Mouse (Mus musculus) left cerebral cortex, adult 2 months (tissue): ENCODE data around the gene St6galnac5. TPM values are rescaled to one million over a fixed set of nuclear protein-coding genes. Genes with fewer than 3 reads are reported as not detected.

Experiments used
- DNase-seq, 2 experiments: peaks; one replicate each; pipeline ENCODE4 v3.0.0; 2021 to 2022; ENCODE audit warnings: low spot score in 2 of 2, mixed read lengths in 1 of 2; ENCODE audit errors: extremely low spot score in 1 of 2
- H3K27ac ChIP-seq: fragments of 200-600 bp; 2 replicates; pipeline ENCODE4 v1.8.1; 2022
- H3K4me3 ChIP-seq: fragments of 200-600 bp; 2 replicates; pipeline ENCODE4 v1.8.1; 2022
- CTCF ChIP-seq: fragments of 200-600 bp; IDR thresholded peaks from 2 replicates; pipeline ENCODE4 v1.8.1; 2022; ENCODE audit warnings: antibody characterized with exemption, mild to moderate bottlenecking, moderate library complexity
- intact Hi-C: fragments of 180-260 bp; cut with DNase I; formaldehyde crosslinking; loops from one replicate; pipeline ENCODE4 v1.15.1; 2025
- total RNA-seq, 2 experiments: library from RNA; stranded (reverse); gene quantifications; 2 replicates each; pipeline ENCODE4 v1.2.3; 2021

Gene St6galnac5
- total RNA-seq, 2 experiments from 2014 or later = 36.8 to 38.0 TPM

DNA sequence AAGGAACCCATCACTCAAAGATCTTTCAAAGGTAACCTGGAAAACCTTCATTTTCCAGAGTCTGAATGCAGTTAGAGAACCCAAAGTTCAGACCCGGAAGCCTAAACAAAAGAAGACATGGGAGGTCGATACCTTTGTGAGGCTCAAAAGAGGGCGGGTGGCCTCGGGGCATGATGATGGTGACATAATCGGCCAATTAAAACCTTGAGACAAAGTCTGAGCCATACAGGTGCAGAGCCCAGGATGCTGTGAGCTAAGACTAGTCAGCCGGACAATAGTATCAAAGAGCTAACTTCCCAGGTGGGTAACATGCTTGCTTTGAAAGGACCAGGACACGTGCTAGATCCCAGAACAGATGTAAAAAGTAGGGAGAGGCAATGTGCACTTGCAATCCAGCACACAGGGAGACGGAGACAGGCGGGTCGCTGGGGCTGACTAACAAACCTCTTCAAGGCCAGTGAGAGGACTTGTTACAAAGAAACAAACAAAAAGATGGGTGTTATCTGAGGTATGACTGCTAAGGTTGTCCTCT, 52.7 kb downstream of the St6galnac5 start:
- H3K4me3 ChIP-seq = no peak overlapping the region
- intact Hi-C loops = no loop called here
- DNase-seq = no peak
- TF ChIP-seq CTCF = no peak
- no peak overlapping the region for H3K27ac ChIP-seq

DNA sequence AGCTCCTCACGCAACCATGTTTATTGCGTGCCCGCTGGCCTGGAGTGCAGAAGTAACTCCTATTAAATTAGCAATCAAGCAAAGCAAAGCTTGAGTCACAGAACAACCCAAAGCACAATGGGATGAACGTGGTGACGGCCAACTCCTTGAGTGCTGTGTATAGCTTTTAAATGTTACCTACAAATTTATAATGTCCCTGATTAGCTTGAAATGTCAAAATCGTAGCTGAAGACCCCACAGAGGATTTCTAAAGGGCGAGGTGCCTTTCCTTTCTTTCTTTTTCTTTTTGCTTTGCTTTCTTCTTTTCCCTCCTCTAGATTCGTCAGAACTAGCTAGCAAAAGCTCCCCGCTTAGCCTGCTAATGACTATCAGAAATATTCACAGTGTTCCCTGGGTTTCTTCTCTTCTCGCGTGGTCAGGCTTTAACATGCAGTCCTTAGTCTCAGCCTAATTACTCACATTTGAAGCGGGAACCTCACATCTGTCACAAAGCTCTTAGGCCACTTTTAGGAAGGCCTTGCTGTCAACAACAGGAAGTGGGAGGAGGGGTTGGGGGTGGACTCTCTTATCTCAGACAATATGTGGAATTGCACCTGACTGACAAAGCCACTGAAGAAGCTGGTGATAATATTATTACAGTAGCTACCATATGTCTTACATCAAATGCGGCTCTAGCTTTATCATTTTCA, 53.6 kb downstream of the St6galnac5 start:
- Histone ChIP-seq H3K27ac (no peak overlapping the region), H3K4me3 (no peak overlapping the region)
- intact Hi-C loops = no loop called here
- no peak for TF ChIP-seq CTCF
- DNase-seq = no peak

DNA sequence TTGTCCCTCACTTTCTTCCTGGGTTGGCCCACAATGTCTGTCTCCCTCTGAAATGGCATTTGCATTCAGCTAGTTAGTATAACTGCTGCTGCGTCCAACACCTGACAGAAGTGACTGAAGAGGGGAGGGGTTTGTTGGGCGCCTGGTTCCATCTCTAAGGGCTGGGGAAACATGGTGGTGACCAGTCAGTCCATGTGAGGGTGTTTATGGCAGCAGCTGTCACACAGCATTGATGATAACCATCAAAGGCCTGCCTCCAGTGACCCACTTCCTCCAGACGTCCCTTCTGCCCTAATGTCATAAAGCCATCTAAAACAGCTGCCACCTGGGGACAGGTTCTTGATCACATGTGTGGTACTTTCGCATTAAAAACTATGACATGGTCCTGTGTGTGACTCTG, 55.9 kb downstream of the St6galnac5 start:
- TF ChIP-seq CTCF = no peak
- no peak overlapping the region for H3K27ac ChIP-seq
- no peak overlapping the region for H3K4me3 ChIP-seq
- DNase-seq = no peak
- intact Hi-C loops = no loop called here

DNA sequence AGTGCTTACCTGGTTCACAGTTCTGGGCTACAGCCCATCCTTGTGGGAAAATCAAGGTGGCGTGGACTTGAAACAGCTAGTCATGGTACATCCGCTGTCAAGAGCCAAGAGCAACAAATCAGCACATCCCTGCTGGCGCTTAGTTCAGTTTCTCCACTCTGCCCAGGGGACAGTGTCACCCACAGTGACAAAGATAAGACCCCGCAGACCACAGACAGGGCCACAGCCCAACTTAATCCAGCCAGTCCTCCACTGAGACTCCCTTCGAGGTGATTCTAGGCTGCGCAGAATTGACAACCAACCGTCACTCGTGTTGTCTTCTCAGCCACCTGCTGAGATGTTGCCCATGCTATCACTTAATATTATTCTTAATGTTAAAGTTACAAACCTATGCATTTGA, 56.7 kb downstream of the St6galnac5 start:
- DNase-seq = no peak
- intact Hi-C loops = no loop called here
- no peak overlapping the region for H3K4me3 ChIP-seq
- no peak overlapping the region for H3K27ac ChIP-seq
- no peak for TF ChIP-seq CTCF

DNA sequence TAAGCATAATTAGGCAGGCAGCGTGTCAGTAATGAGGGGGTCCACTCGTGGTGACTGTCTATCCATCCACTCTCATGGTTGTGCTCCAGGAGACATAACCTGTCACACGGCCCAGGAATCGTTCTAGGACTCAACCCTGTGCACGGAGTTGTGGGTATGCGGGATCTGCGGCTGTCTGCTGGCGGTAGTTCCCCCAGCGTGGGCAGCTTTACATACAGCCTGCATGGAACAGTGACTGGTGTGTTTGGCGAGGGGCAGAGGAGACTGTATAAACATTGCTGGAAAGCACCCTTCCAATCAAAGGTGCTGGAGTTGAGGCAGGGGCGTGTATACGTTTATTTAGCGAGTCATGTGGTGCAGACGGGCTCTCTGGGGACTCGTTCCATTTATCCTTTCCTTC, 58.5 kb downstream of the St6galnac5 start:
- no peak for TF ChIP-seq CTCF

DNA sequence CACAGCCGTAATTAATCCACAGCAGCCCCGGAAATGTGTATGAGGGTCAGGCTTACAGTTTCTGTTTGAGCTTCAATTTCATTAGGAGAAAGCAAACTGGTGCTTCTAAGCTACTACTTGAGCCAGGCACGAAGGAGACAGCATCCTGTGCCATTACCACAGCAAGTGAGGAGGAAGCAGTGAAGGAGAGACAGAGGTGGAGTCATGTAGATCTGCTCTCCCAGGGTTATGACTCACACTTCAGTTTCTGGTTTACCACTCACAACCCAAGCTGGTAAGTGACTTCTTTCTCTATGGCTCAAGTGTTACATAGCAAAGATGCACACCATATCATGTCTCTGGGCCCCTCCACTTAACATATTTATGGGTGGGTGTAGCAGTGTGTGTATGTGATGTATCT, 61.7 kb downstream of the St6galnac5 start:
- TF ChIP-seq CTCF = no peak
- DNase-seq = no peak
- intact Hi-C loops = no loop called here
- Histone ChIP-seq H3K4me3 (no peak overlapping the region), H3K27ac (no peak overlapping the region; the same call in 1 of the 2 replicates)

More for the DNA sequence above, 58.5 kb downstream of the St6galnac5 start:
- no peak for DNase-seq
- H3K27ac ChIP-seq = no peak overlapping the region
- intact Hi-C loops = no loop called here
- no peak overlapping the region for H3K4me3 ChIP-seq

DNA sequence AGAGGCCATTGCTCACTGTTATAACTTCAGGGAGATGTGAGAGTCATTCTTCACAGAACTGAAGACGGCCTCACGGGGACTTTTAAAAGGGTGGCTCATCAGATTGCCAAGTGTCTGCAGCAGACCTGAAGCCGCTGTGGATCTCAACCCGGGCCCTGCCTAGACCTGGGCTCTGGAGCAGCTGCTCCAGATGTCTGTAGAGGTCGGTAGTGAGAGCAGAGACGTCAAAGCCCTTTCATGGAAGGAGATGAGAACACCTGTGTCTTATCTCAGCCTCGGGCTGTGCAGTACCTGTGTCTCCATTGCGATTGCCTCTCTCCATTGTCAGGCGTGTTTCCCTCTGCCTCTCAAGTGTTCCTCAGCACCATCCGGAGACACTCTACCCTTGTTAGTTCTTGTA, 62.9 kb downstream of the St6galnac5 start:
- no peak overlapping the region for H3K4me3 ChIP-seq

DNA sequence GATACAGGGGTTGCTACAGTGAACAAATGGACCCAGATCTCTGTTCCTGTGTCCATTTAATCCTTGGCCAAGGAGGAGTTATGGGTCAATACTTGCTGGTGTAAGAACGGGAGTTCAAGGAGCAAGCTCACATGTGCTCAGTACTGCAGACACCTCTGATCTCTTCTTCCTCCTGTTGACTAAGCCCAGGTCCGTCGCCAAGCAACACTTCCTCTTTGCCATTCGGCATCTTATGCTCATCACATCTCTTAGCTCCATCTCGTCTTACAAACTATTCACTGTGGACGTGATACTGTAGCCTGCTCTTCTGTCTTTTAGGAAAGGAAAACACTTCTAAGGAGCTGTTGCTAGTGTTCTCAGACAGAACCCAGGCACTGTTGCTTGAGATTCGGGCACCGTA, 64.5 kb downstream of the St6galnac5 start:
- H3K4me3 ChIP-seq = no peak overlapping the region
- no peak for DNase-seq
- TF ChIP-seq CTCF = no peak
- no peak overlapping the region for H3K27ac ChIP-seq
- intact Hi-C loops = no loop called here

More for the DNA sequence above, 62.9 kb downstream of the St6galnac5 start:
- TF ChIP-seq CTCF = no peak
- no peak overlapping the region for H3K27ac ChIP-seq
- intact Hi-C loops = no loop called here
- no peak for DNase-seq

DNA sequence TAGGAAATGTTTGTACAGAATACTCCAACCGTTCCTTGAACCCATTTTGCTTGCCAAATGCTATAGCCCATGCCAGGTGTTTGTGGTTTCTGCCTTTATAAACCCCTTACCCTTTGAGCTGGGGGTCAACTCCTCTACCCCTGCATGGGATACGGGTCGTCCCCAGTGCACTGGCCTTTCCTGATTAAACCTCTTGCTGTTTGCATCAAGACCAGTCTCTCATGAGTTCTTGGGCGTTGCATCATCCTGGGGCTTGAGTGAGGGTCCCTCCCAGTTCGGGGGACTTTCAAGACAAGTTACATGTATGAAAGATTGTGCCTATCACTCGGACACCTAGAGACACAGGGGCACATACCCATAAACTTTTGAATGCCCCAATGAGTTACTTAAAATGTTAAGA, 67.7 kb downstream of the St6galnac5 start:
- Histone ChIP-seq H3K4me3 (no peak overlapping the region), H3K27ac (no peak overlapping the region)
- no peak for TF ChIP-seq CTCF
- intact Hi-C loops = loop anchor here (5.0 kb wide), 1 partner anchor 87 kb away; no protein-coding TSS in a partner anchor
- no peak for DNase-seq

DNA sequence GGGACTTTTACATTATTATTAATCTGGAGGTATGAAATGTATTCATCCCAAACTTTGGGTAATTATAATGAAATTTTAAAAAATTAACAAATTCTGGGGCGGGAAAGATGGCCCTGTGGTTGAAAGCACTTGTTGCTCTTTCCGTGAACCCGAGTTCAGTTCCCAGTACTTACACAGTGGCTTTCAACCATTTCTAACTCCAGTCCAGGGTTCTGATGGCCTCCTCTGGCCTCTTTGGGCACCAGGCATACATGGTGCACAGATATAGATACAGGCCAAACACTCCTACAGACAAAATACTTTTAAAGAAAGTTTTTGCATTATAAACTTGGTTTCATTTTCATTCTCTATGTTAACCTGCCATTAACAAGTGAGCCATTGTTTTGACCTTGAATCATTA, 68.4 kb downstream of the St6galnac5 start:
- no peak for TF ChIP-seq CTCF
- Histone ChIP-seq H3K27ac (no peak overlapping the region), H3K4me3 (no peak overlapping the region)
- intact Hi-C loops = loop anchor here (5.0 kb wide), 1 partner anchor 86 kb away; no protein-coding TSS in a partner anchor
- no peak for DNase-seq

DNA sequence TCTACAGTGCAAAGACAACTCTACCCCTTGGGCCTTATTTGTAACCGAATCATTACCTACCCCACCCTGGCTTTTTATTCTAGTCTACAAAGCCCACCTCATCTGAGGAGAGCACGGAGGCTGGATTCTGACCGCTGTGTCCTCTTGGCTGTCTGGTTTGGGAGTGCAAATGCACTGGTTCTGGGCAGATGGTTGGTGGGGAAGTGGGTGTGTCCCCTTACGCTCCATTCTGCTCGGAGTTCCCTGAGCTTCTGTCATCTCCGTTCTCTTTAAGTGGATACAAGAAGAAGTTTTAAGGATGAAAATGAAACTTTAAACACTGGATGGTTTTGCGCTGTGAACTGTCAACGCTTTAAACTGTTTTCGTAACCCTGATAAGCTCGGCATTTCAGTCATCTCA, 68.9 kb downstream of the St6galnac5 start:
- Histone ChIP-seq H3K4me3 (no peak overlapping the region), H3K27ac (no peak overlapping the region)
- intact Hi-C loops = loop anchor here (5.0 kb wide), 1 partner anchor 86 kb away; no protein-coding TSS in a partner anchor
- TF ChIP-seq CTCF = no peak
- DNase-seq = no peak

DNA sequence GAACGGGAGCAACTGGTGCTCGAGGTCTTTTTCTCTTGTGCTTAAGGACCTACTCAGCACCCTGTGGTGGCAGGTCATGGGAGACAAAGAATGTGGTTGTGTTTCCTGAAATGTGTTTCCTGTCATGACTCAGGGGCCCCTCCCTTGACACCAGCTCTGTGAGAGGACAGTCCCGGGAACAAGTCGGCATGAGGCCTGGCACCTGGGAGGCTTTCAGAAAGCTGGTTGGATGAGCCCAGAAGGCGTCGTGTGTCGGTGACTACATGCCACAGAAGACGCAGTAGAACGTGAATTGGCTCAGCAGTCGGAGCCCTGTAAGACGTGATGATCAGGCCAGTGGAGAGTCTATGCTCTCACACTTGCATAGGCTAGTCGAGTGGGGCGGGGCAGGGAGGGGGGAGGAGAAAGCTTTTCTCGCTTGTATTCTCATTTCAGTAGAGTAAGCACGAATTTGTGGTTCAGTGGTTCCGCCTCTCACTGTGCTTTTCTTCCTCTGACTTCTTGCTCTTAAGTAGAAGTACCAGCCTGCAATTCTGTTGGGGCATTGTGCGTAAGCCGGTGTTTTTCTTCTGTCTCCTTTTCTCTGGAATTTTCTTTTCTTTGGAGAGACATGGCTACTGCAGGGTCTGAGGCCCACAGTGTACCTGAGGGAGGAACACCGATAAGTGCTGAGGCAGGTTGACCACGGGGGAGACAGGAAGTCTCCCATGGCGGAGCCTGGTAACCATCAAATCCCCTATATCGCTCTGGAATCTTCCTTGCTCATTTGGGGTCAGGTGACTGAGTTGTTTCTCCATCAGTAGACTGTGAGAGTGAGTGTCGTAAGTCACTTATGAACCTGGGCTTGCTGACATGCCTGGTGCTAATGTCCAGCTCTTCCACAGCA, 69.6 kb downstream of the St6galnac5 start:
- H3K27ac ChIP-seq = no peak overlapping the region
- no peak overlapping the region for H3K4me3 ChIP-seq
- no peak for DNase-seq
- intact Hi-C loops = loop anchor here (5.0 kb wide), 1 partner anchor 85 kb away; no protein-coding TSS in a partner anchor
- TF ChIP-seq CTCF = no peak
